Mouse (Mus musculus) ES-E14 (cell line): ENCODE results near the gene Sncb.

Experiments
- CHD2 ChIP-seq: IDR thresholded peaks from 2 replicates; pipeline ENCODE4 v1.6.1; 2014; ENCODE audit warnings: mild to moderate bottlenecking, low read depth, low read length, inconsistent platforms
- HCFC1 ChIP-seq: IDR thresholded peaks from 2 replicates; pipeline ENCODE4 v1.6.1; 2012; ENCODE audit warnings: low read length, inconsistent platforms, borderline replicate concordance; ENCODE audit not compliant: insufficient read depth
- MAFK ChIP-seq: IDR thresholded peaks from 2 replicates; pipeline ENCODE4 v1.6.1; 2014; ENCODE audit warnings: mild to moderate bottlenecking, low read depth, low read length, inconsistent platforms; ENCODE audit not compliant: insufficient read depth
- ZC3H11A ChIP-seq: IDR thresholded peaks from 2 replicates; pipeline ENCODE4 v1.6.1; 2012; ENCODE audit warnings: low read depth, mild to moderate bottlenecking, inconsistent platforms, low read length, borderline replicate concordance

DNA sequence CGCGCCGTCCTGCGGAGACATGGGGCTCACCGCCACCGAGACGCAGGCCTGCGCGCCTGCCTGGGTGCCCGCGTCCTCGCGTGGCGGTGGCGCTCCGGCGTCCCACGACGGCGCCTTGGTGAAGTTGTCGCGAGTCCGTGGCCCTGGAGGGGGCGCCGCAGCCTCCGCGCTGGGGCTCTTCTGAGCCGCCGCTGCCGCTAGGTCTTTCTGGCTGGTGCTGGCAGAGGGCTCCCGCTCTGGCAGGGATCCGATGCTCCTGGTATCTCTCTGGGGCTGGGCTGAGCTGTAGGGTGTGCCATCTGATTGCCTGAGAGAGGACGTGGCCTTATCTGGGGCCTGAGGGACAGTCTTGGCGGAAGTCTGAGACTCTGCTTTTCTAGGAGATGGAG is 28.2 kb downstream of the Sncb start:
- no peak for TF ChIP-seq ZC3H11A
- no peak for TF ChIP-seq MAFK
- TF ChIP-seq CHD2 = no peak
- TF ChIP-seq HCFC1 = no peak
